Mouse (Mus musculus): ENCODE results near the gene Suv39h2. TPM values are rescaled to one million over a fixed set of nuclear protein-coding genes. Genes with fewer than 3 reads are reported as not detected.

Gene Suv39h2
- 12.1 and 13.4 TPM in 2 replicates for polyA plus RNA-seq (2015; fragmentation: Nextera tagmentation; extraction: Ambion mirVana)

DNA sequence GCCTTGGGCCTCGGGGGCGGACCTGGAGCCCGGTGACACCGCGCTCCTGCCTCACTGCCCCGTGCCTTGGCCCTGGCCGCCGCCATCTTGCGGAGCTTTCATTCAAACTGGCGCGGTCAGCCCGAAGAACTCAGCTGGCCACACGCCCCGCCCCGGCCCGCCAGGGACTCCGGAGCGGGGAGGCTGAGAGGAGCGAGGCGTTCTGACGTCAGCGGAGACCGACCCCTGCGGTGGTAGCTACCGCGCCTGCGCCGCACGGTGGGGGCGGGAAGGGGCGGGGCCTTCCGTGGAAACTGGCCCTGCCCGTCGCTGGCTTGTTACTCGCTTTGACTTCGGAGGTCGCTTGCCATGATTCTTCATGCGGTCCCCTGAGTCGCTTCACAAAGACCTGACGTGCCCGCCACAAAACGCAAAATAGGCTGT, at the start of gene Suv39h2:
Suv39h2 (minus strand) TSS at position 171 of the 423 bp plus-strand sequence.
- H3K4me3 ChIP-seq, result peak within 1 kb of the TSS; percentile 94
- no peaks in the 10 kb centered on the region for H3K9me3 ChIP-seq
- H3K27me3 ChIP-seq, result no peaks in the 10 kb centered on the region
- peak within 1 kb of the TSS; percentile 69 for H3K4me2 ChIP-seq
- H3K4me1 ChIP-seq (replicated peaks), result peaks cover 16% of the 10 kb centered on the region
- peak within 1 kb of the TSS; percentile 84 for H3K9ac ChIP-seq
- peak; percentile 97 for ATAC-seq (ENCODE audit: low FRiP score)
- peaks cover 7% of the 10 kb centered on the region for H3K36me3 ChIP-seq
- WGBS, result under 1% methylated on average over 42 of the region's 42 CpGs
- peak within 1 kb of the TSS; percentile 92 for H3K27ac ChIP-seq

DNA sequence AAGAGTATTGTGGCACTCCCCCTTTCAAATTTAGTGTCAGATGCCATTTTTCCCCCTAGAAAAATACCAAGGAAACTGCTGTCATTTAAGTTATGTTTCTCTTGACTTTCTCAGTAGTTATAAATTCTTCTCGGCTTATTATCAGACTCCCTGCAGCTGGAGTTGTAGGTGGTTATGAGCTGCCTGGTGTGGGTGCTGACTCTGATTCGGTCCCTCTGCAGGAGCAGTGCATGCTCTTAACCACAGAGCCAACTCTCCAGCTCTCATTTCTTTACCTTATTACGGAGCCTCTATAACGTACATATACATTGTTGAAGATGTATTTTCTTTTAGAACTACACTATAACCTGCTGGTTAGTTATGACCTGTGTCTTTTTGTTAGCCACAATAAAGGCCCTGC, 47.7 kb upstream of the Suv39h2 start:
- no peak for ATAC-seq (ENCODE audit: low FRiP score)
- Histone ChIP-seq H3K4me2 (no peak overlapping the region), H3K27ac (no peak overlapping the region), H3K4me3 (no peak overlapping the region), H3K4me1 (replicated peaks) (no peaks in the 10 kb centered on the region), H3K9ac (no peak overlapping the region), H3K9me3 (no peaks in the 10 kb centered on the region), H3K27me3 (no peaks in the 10 kb centered on the region), H3K36me3 (no peaks in the 10 kb centered on the region)
- 87% methylated on average over 4 of the region's 4 CpGs for WGBS

DNA sequence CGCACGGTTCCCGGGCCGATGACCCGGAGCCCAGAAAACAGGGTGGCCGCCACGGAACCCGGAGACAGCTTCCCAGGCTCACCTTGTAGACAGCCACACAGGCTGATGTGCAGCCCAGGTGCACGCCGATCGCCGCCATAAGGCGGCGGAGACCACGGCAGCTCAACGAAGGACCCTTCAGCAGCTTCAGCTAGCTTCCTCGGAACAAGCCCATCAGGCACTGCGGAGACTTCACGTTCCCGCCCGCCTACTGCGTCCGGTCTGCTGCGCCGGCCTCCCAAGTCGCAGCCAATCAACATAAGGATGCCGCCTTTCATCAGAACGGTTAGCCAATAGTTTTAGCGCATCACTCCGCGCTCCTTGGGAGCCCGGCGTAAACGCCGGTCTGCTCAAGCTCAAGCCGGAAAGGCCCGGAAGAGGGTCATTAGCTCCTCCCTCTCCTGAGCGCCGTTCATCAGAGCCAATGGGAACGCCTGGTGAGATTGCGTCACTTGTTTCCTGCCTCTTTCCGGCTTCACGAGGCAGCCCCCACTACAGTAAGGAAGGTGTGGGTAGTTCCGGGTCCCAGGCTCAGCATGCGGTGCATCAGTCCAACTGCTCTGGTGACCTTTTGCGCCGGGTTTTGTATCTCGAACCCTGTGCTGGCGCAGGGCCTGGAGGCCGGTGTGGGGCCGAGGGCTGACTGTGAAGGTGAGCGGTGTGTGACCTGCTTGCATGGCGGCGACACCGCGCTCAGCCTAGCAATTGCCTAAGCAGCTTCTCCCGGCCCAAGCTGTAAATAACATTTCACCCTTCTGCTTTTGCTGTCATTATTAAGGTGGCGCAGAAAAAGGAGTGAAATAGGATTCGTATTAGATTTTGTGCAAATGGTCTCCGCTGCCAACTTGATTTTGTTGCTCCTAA, 38.0 kb upstream of the Suv39h2 start, which contains the start of the genes Gm45902, Hspa14 and Cdnf:
Gm45902 (minus strand) TSS at position 239 of the 903 bp plus-strand sequence.
Hspa14 (minus strand) TSS at position 263 of the 903 bp plus-strand sequence.
Cdnf (plus strand) TSS at position 479 of the 903 bp plus-strand sequence.
- no peaks in the 10 kb centered on the region for H3K9me3 ChIP-seq
- H3K9ac ChIP-seq, result peak within 1 kb of the TSS; percentile 89
- peaks cover 20% of the 10 kb centered on the region for H3K36me3 ChIP-seq
- H3K4me2 ChIP-seq, result peak within 1 kb of the TSS; percentile 91
- peak within 1 kb of the TSS; percentile 79 for H3K4me3 ChIP-seq
- H3K27ac ChIP-seq, result peak within 1 kb of the TSS; percentile 90
- peaks cover 21% of the 10 kb centered on the region for H3K4me1 ChIP-seq (replicated peaks)
- H3K27me3 ChIP-seq, result 0 out of 2 replicates have a peak, but pooled peaks cover 3% of the 10 kb centered on the region
- peak; percentile 100 for ATAC-seq (ENCODE audit: low FRiP score)
- 1% methylated on average over 60 of the region's 60 CpGs for WGBS

- Histone ChIP-seq H3K9me3 (no peaks in the 10 kb centered on the region), H3K27me3 (0 out of 2 replicates have a peak, but pooled peaks cover under 1% of the 10 kb centered on the region), H3K27ac (peak overlapping the region; percentile 90), H3K4me2 (peak overlapping the region; percentile 91), H3K4me3 (peak overlapping the region; percentile 79), H3K4me1 (replicated peaks) (peaks cover 21% of the 10 kb centered on the region), H3K36me3 (peaks cover 26% of the 10 kb centered on the region), H3K9ac (peak overlapping the region; percentile 89)
- no peak for ATAC-seq (ENCODE audit: low FRiP score)
- under 1% methylated on average over 15 of the region's 15 CpGs for WGBS
Measured at GRCm38 (mm10) chr2:3512076-3512475, 37.2 kb upstream of the Suv39h2 start.

GRCm38 (mm10) chr2:3500886-3501285, 26.1 kb upstream of the Suv39h2 start:
- ATAC-seq (ENCODE audit: low FRiP score), result no peak
- 93% methylated on average over 5 of the region's 5 CpGs for WGBS
- Histone ChIP-seq H3K9ac (no peak overlapping the region), H3K4me2 (no peak overlapping the region), H3K4me1 (replicated peaks) (no peaks in the 10 kb centered on the region), H3K27me3 (no peaks in the 10 kb centered on the region), H3K27ac (no peak overlapping the region), H3K4me3 (no peak overlapping the region), H3K9me3 (no peaks in the 10 kb centered on the region), H3K36me3 (peaks cover 67% of the 10 kb centered on the region)

- WGBS, result 95% methylated on average over 6 of the region's 6 CpGs
- Histone ChIP-seq H3K27me3 (no peaks in the 10 kb centered on the region), H3K36me3 (peaks cover 66% of the 10 kb centered on the region), H3K9me3 (no peaks in the 10 kb centered on the region), H3K4me3 (no peak overlapping the region), H3K4me1 (replicated peaks) (no peaks in the 10 kb centered on the region), H3K4me2 (no peak overlapping the region), H3K27ac (no peak overlapping the region), H3K9ac (no peak overlapping the region)
- ATAC-seq (ENCODE audit: low FRiP score), result no peak
Measured at GRCm38 (mm10) chr2:3499543-3499942, 24.7 kb upstream of the Suv39h2 start.

DNA sequence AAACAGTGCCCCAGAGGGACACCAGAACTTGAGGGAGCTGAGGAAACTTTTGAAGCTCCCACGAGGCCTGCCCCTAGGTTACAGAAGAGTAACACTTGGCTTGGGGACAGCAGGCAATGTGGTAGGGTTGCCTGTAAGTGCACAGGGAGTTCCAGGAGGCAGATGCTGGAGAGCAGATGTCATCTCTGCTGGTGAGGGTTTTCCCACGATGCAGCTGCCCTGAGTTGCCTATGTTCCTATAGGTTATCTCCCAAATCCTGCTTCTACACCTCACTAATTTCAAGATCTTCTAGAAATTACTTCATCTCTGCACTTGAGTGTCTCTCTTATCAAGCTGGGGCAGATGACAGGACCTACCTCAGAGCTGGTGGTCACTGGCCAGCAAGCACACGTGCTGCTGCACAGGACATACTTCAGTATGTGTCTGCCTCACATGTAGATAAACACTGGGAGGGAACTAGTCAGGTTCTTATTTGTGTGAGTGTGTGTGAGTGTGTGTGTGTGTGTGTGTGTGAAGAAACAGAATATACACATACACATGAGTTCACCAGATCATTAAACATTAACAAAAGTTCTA, 19.1 kb upstream of the Suv39h2 start:
- WGBS, result 93% methylated on average over 3 of the region's 3 CpGs
- no peaks in the 10 kb centered on the region for H3K4me1 ChIP-seq (replicated peaks)
- no peaks in the 10 kb centered on the region for H3K27me3 ChIP-seq
- H3K4me3 ChIP-seq, result no peak overlapping the region
- peaks cover 77% of the 10 kb centered on the region for H3K36me3 ChIP-seq
- no peaks in the 10 kb centered on the region for H3K9me3 ChIP-seq
- no peak overlapping the region for H3K9ac ChIP-seq
- no peak for ATAC-seq (ENCODE audit: low FRiP score)
- no peak overlapping the region for H3K27ac ChIP-seq
- H3K4me2 ChIP-seq, result no peak overlapping the region

GRCm38 (mm10) chr2:3489816-3490215, 15.0 kb upstream of the Suv39h2 start:
- H3K4me2 ChIP-seq, result no peak overlapping the region
- no peak overlapping the region for H3K27ac ChIP-seq
- H3K9ac ChIP-seq, result no peak overlapping the region
- no peak overlapping the region for H3K4me3 ChIP-seq
- no peaks in the 10 kb centered on the region for H3K27me3 ChIP-seq
- no peaks in the 10 kb centered on the region for H3K4me1 ChIP-seq (replicated peaks)
- H3K36me3 ChIP-seq, result peaks cover 45% of the 10 kb centered on the region
- WGBS, result 91% methylated on average over 3 of the region's 3 CpGs
- no peak for ATAC-seq (ENCODE audit: low FRiP score)
- no peaks in the 10 kb centered on the region for H3K9me3 ChIP-seq

DNA sequence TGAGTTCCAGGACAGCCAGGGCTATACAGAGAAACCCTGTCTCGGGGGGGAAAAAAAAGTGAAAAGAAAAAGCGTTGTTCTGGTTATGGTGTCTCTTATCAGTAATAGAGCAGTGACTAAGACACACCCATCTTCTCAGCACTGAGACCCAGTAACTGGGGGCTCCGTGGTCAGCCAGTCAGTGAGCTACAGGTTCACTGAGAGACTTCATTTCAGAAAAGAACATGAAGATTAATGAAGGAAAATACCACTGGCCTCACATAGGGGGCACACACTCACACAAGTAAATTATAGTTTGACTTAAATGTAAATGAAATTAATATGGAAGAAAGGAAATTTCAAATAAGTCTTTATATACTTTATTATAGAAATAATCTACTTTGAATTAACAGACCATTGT, 5.4 kb upstream of the Suv39h2 start:
- 90% methylated on average over 3 of the region's 3 CpGs for WGBS
- no peak for ATAC-seq (ENCODE audit: low FRiP score)
- no peaks in the 10 kb centered on the region for H3K36me3 ChIP-seq
- H3K9me3 ChIP-seq, result no peaks in the 10 kb centered on the region
- H3K4me2 ChIP-seq, result no peak overlapping the region
- H3K9ac ChIP-seq, result no peak overlapping the region
- no peak overlapping the region for H3K27ac ChIP-seq
- no peak overlapping the region for H3K4me3 ChIP-seq
- peaks cover 5% of the 10 kb centered on the region; the same call in 1 of the 2 replicates for H3K4me1 ChIP-seq (replicated peaks)
- no peaks in the 10 kb centered on the region for H3K27me3 ChIP-seq

DNA sequence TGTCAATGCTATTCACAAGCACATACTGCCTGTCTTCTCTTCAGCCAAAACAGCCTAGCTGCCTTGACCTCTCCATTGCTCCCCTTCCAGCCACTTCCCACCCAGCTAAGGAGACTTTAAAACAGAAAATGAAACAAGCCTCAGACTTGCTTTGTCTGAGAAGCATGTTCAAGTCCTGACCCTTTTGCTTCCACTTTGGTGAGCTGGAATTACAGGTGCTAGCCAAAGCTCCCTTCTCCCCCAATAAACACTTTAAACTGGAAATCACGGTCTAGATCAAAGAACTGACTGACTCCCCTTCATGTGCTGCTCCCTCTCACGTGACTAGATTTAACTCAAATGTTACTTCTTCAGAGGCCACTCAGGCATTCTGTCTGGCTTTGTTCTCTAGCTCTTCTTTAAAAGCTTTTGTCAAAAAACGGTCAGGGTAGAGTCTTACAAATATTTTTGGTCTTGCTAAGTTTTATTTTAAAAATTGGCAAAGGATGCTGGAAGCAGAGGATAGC, 968 bp upstream of the Suv39h2 start:
- H3K36me3 ChIP-seq, result no peaks in the 10 kb centered on the region
- no peak for ATAC-seq (ENCODE audit: low FRiP score)
- H3K9ac ChIP-seq, result no peak overlapping the region
- H3K4me3 ChIP-seq, result peak overlapping the region; percentile 94
- H3K4me1 ChIP-seq (replicated peaks), result peaks cover 16% of the 10 kb centered on the region
- H3K27ac ChIP-seq, result no peak overlapping the region
- WGBS, result 69% methylated on average over 3 of the region's 3 CpGs
- H3K4me2 ChIP-seq, result peak overlapping the region; percentile 64
- H3K27me3 ChIP-seq, result no peaks in the 10 kb centered on the region
- H3K9me3 ChIP-seq, result no peaks in the 10 kb centered on the region

DNA sequence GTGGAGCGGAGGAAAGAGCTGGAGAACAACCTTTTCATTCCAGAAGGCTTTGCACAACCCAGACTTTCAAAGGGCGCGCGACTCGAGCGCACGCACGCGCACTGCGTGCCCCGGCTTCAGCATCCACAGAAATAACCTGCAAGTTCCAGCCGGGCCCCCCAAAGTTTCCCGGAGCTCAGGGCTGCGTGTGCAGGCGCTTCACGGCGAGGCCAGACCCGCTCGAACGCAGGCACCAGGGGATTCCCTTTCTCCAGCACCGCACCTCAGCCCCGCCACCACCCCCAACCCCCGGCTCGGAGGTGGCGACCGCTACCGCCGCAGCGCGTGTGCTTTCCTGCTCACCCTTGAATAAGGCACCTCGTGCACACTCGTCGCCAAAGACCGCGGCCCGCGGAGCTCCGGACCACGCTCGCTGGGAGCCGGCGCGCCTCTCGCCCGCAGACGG, 448 bp downstream of the Suv39h2 start:
- WGBS, result under 1% methylated on average over 46 of the region's 46 CpGs
- peak overlapping the region; percentile 84 for H3K9ac ChIP-seq
- peak overlapping the region; percentile 94 for H3K4me3 ChIP-seq
- H3K9me3 ChIP-seq, result no peaks in the 10 kb centered on the region
- H3K27ac ChIP-seq, result peak overlapping the region; percentile 92
- H3K27me3 ChIP-seq, result no peaks in the 10 kb centered on the region
- peaks cover 16% of the 10 kb centered on the region for H3K4me1 ChIP-seq (replicated peaks)
- peaks cover 9% of the 10 kb centered on the region for H3K36me3 ChIP-seq
- peak overlapping the region; percentile 69 for H3K4me2 ChIP-seq
- ATAC-seq (ENCODE audit: low FRiP score), result peak; percentile 87

DNA sequence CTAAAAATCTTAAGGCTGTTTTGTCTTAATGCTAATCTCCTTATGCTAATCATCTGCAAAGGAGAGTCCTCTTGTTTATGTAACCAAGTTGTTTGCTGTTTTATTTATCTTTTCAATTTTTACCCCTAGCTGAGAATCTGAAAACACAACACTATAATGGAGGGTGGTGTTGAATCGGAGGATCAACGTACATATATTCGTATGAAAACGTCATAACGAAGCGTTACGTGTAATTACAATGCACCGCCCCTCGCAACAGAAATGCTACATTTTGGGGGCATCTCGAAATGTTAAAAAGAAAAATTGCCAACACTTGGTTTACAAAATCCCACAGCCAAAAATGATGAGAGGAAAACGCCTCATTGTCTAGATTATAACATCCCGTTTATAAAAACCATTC, 940 bp downstream of the Suv39h2 start:
- H3K4me1 ChIP-seq (replicated peaks), result peaks cover 16% of the 10 kb centered on the region
- H3K9me3 ChIP-seq, result no peaks in the 10 kb centered on the region
- peak overlapping the region; percentile 69 for H3K4me2 ChIP-seq
- peak overlapping the region; percentile 92 for H3K27ac ChIP-seq
- H3K27me3 ChIP-seq, result no peaks in the 10 kb centered on the region
- ATAC-seq (ENCODE audit: low FRiP score), result no peak
- peaks cover 9% of the 10 kb centered on the region for H3K36me3 ChIP-seq
- H3K9ac ChIP-seq, result peak overlapping the region; percentile 84
- peak overlapping the region; percentile 94 for H3K4me3 ChIP-seq
- 0% methylated on average over 12 of the region's 12 CpGs for WGBS

Measured in hindbrain, embryonic 13.5 days (tissue).